Mouse (Mus musculus) cerebellum, adult 11 months (tissue): ENCODE data around the gene Nhej1.

Experiments
- DNase-seq: peaks from one replicate; pipeline ENCODE4 v3.0.0; 2022

Gene Nhej1

GRCm38 (mm10) chr1:74926721-74927120 lies 198.3 kb downstream of the Nhej1 start:
- no peak for DNase-seq

DNA sequence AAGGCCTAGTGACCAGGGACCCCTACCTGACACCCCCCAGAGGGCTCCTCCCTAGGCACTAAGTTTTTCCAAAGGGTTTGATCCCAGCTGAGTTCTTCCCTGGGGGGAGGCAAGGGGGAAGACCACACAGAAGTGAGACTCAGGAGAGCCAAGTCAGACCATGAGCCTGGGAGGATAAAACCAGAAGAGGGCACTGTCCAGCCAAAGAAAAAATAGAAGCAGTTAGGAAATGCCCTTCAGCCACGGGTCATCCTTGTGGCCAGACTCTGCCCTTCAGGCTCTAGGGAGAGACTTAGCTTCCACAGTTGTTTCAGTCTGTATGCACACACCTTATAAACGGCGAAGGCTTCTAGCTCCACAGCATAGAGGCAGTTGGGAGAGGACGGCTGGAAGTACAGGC lies 200.5 kb downstream of the Nhej1 start:
- no peak for DNase-seq
